In genomic region chr11:98939084-98939952, GRCm38 (mm10) we compare ENCODE assay signal across 9 mouse cellular contexts. TPM values are rescaled to one million over a fixed set of nuclear protein-coding genes. Genes with fewer than 3 reads are reported as not detected.
DNase-seq lines count a peak whose midpoint lies in the region; ATAC-seq and TF ChIP-seq lines count a peak whose summit lies in the region.
"Had no signal": no experiment of that assay in that cellular context is flagged by ENCODE, and none has a peak within 500 bp of the region (broad histone marks: within the 10 kb centered on the region; RNA-seq: fewer than 3 reads in every experiment).

No protein-coding gene starts in this region.

- H3K4me3 ChIP-seq in embryonic facial prominence, embryonic 11.5 days (ENCODE audit: low read depth, low read length) = peak overlapping the region; percentile 87
- H3K4me3 ChIP-seq in kidney, embryonic 16.5 days (ENCODE audit: low read length) = peak overlapping the region; percentile 80
- no peak overlapping the region for H3K4me3 ChIP-seq in midbrain, postnatal 0 days (ENCODE audit: low read depth, low read length)

- peak overlapping the region; percentile 93 for H3K4me2 ChIP-seq in embryonic facial prominence, embryonic 11.5 days (ENCODE audit: low read depth, low read length)
- peak overlapping the region; percentile 92 for H3K4me2 ChIP-seq in kidney, embryonic 16.5 days (replicated peaks; ENCODE audit: low read depth, low read length)
- H3K4me2 ChIP-seq in midbrain, postnatal 0 days (ENCODE audit: low read depth, low read length, poor library complexity, severe bottlenecking) = peak overlapping the region; percentile 87; the same call in 1 of the 2 replicates

- peak overlapping the region; percentile 85 for H3K9ac ChIP-seq in embryonic facial prominence, embryonic 11.5 days (replicated peaks; ENCODE audit: low read length)
- H3K9ac ChIP-seq in kidney, embryonic 16.5 days (replicated peaks; ENCODE audit: low read length) = peak overlapping the region; percentile 91
- H3K9ac ChIP-seq in midbrain, postnatal 0 days (replicated peaks; ENCODE audit: low read length, poor library complexity, severe bottlenecking) = no peak overlapping the region

- TF ChIP-seq CTCF in midbrain, postnatal 0 days (IDR thresholded peaks at IDR 0.05) = no peak

- WGBS in embryonic facial prominence, embryonic 11.5 days = 43% methylated on average over 15 of the region's 15 CpGs
- 25% methylated on average over 15 of the region's 15 CpGs for WGBS in kidney, embryonic 16.5 days
- WGBS in midbrain, postnatal 0 days = 59% methylated on average over 15 of the region's 15 CpGs

- H3K4me1 ChIP-seq in embryonic facial prominence, embryonic 11.5 days (ENCODE audit: control insufficient read depth, insufficient read depth, low read length) = peaks cover 52% of the 10 kb centered on the region
- peaks cover 79% of the 10 kb centered on the region for H3K4me1 ChIP-seq in kidney, embryonic 16.5 days (ENCODE audit: insufficient read depth, low read length)
- H3K4me1 ChIP-seq in midbrain, postnatal 0 days (ENCODE audit: insufficient read depth, low read length) = peaks cover 14% of the 10 kb centered on the region; the same call in 1 of the 2 replicates

- peak overlapping the region; percentile 35; the same call in 1 of the 2 replicates for H3K27ac ChIP-seq in embryonic facial prominence, embryonic 11.5 days (replicated peaks; ENCODE audit: low read depth, low read length)
- no peak overlapping the region for H3K27ac ChIP-seq in kidney, embryonic 16.5 days (ENCODE audit: low read length)
- no peak overlapping the region for H3K27ac ChIP-seq in midbrain, postnatal 0 days (ENCODE audit: low read depth, low read length)

- peak; percentile 67 for DNase-seq in cerebellum, adult 11-12 months
- DNase-seq in cerebellum, adult 11 months = no peak
- DNase-seq in 3134 (ENCODE audit: extremely low read depth, insufficient read length, low spot score) = peak; percentile 29
- DNase-seq in embryonic facial prominence, embryonic 11.5 days (ENCODE audit: low spot score) = no peak
- DNase-seq in midbrain, postnatal 0 days (ENCODE audit: low spot score) = no peak
- DNase-seq in urinary bladder, adult 2 months (ENCODE audit: low spot score) = no peak
- DNase-seq in ovary, postnatal 10 days (ENCODE audit: low spot score) = no peak

- no peaks in the 10 kb centered on the region for H3K27me3 ChIP-seq in embryonic facial prominence, embryonic 11.5 days (ENCODE audit: control insufficient read depth, insufficient read depth, low read length)
- H3K27me3 ChIP-seq in kidney, embryonic 16.5 days (ENCODE audit: insufficient read depth, low read length) = no peaks in the 10 kb centered on the region
- H3K27me3 ChIP-seq in midbrain, postnatal 0 days (ENCODE audit: insufficient read depth, low read length) = 0 out of 2 replicates have a peak, but pooled peaks cover 3% of the 10 kb centered on the region

- no peaks in the 10 kb centered on the region for H3K9me3 ChIP-seq in embryonic facial prominence, embryonic 11.5 days (replicated peaks; ENCODE audit: control insufficient read depth, low read length)
- no peaks in the 10 kb centered on the region for H3K9me3 ChIP-seq in kidney, embryonic 16.5 days (ENCODE audit: low read length)
- no peaks in the 10 kb centered on the region for H3K9me3 ChIP-seq in midbrain, postnatal 0 days (ENCODE audit: low read length)

- no peaks in the 10 kb centered on the region for H3K36me3 ChIP-seq in embryonic facial prominence, embryonic 11.5 days (replicated peaks; ENCODE audit: control insufficient read depth, insufficient read depth, low read depth, low read length)
- H3K36me3 ChIP-seq in kidney, embryonic 16.5 days (ENCODE audit: insufficient read depth, low read length) = no peaks in the 10 kb centered on the region
- no peaks in the 10 kb centered on the region for H3K36me3 ChIP-seq in midbrain, postnatal 0 days (ENCODE audit: insufficient read depth, low read length)

- ATAC-seq in embryonic facial prominence, embryonic 11.5 days (replicated peaks; ENCODE audit: insufficient number of reproducible peaks, low FRiP score, low TSS enrichment, low read depth) = no peak
- no peak for ATAC-seq in kidney, embryonic 16.5 days (ENCODE audit: low FRiP score, low TSS enrichment)
- no peak for ATAC-seq in midbrain, postnatal 0 days (ENCODE audit: low FRiP score)

RNA-seq across cellular contexts. Expression of gene Rara, which starts 11.7 kb away (rescaled TPM):
- 32.7 and 40.2 TPM in 2 replicates for polyA plus RNA-seq in embryonic facial prominence, embryonic 11.5 days (2014; fragmentation: Nextera tagmentation; extraction: Ambion mirVana)
- 31.4 and 32.5 TPM in 2 replicates for polyA plus RNA-seq in kidney, embryonic 16.5 days (2015; fragmentation: Nextera tagmentation; extraction: Ambion mirVana)
- total RNA-seq in midbrain, postnatal 0 days (2014; rRNA removed) = 14.3 and 20.4 TPM in 2 replicates
- 8.2 and 8.7 TPM in 2 replicates for polyA plus RNA-seq in midbrain, postnatal 0 days (2015; fragmentation: Nextera tagmentation; extraction: Ambion mirVana)
- 8.5 and 13.7 TPM in 2 replicates for polyA plus RNA-seq in urinary bladder, adult 2 months (2012; rRNA removed)

RNA-seq across cellular contexts. Expression of gene Cdc6, which starts 31.7 kb away (rescaled TPM):
- polyA plus RNA-seq in embryonic facial prominence, embryonic 11.5 days (2014; fragmentation: Nextera tagmentation; extraction: Ambion mirVana) = 55.4 and 57.1 TPM in 2 replicates
- polyA plus RNA-seq in kidney, embryonic 16.5 days (2015; fragmentation: Nextera tagmentation; extraction: Ambion mirVana) = 36.2 and 38.6 TPM in 2 replicates
- 0.19 and 0.44 TPM in 2 replicates for total RNA-seq in midbrain, postnatal 0 days (2014; rRNA removed)
- 0.52 and 0.65 TPM in 2 replicates for polyA plus RNA-seq in midbrain, postnatal 0 days (2015; fragmentation: Nextera tagmentation; extraction: Ambion mirVana)
- 2.7 and 3.8 TPM in 2 replicates for polyA plus RNA-seq in urinary bladder, adult 2 months (2012; rRNA removed)

RNA-seq across cellular contexts. Expression of gene Gjd3, which starts 43.5 kb away (rescaled TPM):
- polyA plus RNA-seq in embryonic facial prominence, embryonic 11.5 days (2014; fragmentation: Nextera tagmentation; extraction: Ambion mirVana) = 0.25 and 0.43 TPM in 2 replicates
- 0.59 TPM in 1 of 2 replicates, not detected in the other for polyA plus RNA-seq in kidney, embryonic 16.5 days (2015; fragmentation: Nextera tagmentation; extraction: Ambion mirVana)
- 3.0 and 5.1 TPM in 2 replicates for total RNA-seq in midbrain, postnatal 0 days (2014; rRNA removed)
- polyA plus RNA-seq in midbrain, postnatal 0 days (2015; fragmentation: Nextera tagmentation; extraction: Ambion mirVana) = 4.5 and 5.1 TPM in 2 replicates
- polyA plus RNA-seq in urinary bladder, adult 2 months (2012; rRNA removed) = 0.55 and 0.87 TPM in 2 replicates
- total RNA-seq: MEL had no signal

Comparison
In these comparisons a context has a peak if more than half of its experiments do, and no peak if none do; other contexts are left out.
1. DNase-seq: peak in cerebellum, adult 11-12 months (single experiment) and 3134 (single experiment); none in cerebellum, adult 11 months (single experiment), embryonic facial prominence, embryonic 11.5 days (single experiment), midbrain, postnatal 0 days (single experiment), urinary bladder, adult 2 months (single experiment) and ovary, postnatal 10 days (single experiment).
2. Peak in every context shown above with its lines, with median percentiles within 50 percentile points of each other: H3K4me2 ChIP-seq.